Mouse (Mus musculus) heart, postnatal 36 days (tissue): ENCODE data around the gene Dock9. TPM values are rescaled to one million over a fixed set of nuclear protein-coding genes. Genes with fewer than 3 reads are reported as not detected.

Source experiments
- DNase-seq, 2 experiments: peaks; one replicate each; pipeline ENCODE4 v3.0.0; 2021 to 2022
- intact Hi-C: fragments of 180-260 bp; cut with DNase I; formaldehyde crosslinking; loops from one replicate; pipeline ENCODE4 v1.15.1; 2025
- total RNA-seq, 2 experiments: library from RNA; stranded (reverse); gene quantifications; 2 replicates each; pipeline ENCODE4 v1.2.3; 2021

Dock9 gene
- total RNA-seq, 2 experiments from 2014 or later = 28.6 to 36.5 TPM

DNA sequence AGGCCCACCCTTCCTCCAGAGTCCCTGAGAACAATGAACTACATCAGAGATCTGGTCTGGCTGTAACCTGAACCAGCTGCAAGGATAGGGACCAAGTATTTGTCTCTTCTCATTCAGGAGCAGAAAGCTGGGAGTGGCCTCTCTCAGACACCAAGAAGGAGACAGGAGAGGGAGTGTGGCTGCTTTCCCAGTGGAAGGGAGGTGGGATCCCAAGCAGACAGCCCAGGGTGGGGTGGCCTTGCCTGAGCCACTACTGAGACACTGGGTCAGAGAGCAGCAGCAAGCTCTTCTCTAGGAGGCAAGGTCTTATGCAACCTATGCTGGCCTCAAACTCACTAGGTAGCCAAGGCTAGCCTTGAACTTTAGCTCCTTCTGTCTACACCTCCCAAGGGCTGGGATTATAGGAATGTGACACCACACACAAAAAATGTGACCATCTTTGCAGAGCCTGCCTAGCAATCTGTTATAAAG, 121.5 kb downstream of the Dock9 start:
- DNase-seq = no peak
- intact Hi-C loops = no loop called here

DNA sequence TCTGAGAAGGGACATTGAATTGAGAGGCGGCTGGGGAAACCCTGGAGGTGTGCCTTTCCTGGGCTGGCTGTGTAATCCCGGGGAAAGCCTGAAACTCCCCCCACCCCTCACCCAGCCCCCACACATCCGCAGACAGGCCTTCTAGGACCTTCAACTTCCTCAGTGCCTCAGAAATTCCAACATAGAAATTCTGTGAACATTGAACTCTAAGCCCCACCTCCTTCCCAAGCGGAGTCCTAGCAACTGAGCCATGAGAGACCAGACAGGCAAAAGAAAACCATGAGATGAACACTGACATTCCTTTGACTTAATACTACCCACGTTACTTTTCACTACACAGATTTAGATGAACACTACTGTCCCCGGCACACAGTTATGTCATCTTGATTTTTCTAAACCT, 122.1 kb downstream of the Dock9 start:
- no peak for DNase-seq
- intact Hi-C loops = loop anchor here (2.0 kb wide), 1 partner anchor 27 kb away; no protein-coding TSS in a partner anchor

DNA sequence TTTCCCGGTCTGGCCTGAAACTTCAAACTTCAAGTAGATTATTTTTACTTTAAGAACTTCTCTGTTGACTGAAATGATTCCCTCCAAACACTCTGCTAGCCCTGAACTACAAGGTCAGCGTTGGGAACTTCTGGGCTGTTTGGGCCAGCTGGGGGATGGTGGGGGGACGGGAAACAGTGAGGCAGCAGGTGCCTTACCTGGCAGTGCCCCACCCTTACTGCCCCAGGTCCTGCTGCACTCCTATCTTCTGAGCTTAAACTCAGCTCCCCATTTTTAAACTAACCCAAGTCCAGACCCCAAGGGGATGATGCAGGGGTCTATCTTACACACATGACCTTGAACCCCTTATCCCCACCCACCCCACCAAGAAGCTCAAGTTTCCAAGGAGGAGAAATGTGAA, 122.5 kb downstream of the Dock9 start:
- DNase-seq = no peak
- intact Hi-C loops = loop anchor here (2.0 kb wide), 1 partner anchor 26 kb away; no protein-coding TSS in a partner anchor

DNA sequence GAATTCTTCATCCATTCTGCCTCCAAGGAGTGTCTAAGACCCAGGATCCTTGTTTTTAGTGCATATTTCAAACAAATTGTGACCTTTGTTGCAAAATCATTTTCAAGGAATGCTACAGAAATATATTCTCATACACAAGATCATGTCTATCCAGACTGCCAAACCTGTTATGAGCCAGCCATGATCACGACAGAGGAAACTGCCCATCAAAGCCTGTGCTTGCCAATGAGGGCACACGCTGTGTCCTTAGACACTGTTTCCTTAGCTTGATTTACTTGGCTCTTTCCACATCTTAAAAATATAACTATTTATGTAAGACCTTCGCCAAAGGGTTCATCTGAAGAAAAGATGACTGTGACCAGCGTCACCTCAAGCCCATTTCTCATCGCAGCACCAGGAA, 127.6 kb downstream of the Dock9 start:
- no peak for DNase-seq
- intact Hi-C loops = no loop called here

DNA sequence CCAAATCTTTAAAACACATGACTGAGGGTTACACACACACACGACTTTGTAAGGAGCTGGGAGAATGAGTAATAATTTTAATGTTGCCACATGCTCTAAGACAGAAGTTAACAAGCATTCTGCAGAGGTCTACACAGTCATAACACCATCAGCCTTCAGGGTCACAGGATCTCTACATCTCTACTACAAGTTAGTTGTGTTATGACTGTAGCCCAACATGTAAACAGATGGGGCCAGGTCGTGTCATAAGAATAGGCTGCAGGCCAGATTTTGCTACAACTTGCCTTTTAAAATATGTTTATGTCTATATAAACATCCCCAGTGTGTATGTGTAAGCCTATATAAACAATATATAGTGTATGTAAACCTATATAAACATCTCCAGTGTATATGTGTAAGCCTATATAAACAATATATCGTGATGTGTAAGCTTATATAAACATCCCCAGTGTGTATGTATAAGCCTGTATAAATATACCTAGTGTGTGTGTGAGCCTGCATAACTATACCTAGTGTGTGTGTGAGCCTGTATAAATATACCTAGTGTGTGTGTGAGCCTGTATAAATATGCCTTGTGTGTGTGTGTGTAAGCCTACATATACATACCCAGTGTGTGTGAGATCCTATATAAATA, 130.9 kb downstream of the Dock9 start:
- no peak for DNase-seq
- intact Hi-C loops = no loop called here

DNA sequence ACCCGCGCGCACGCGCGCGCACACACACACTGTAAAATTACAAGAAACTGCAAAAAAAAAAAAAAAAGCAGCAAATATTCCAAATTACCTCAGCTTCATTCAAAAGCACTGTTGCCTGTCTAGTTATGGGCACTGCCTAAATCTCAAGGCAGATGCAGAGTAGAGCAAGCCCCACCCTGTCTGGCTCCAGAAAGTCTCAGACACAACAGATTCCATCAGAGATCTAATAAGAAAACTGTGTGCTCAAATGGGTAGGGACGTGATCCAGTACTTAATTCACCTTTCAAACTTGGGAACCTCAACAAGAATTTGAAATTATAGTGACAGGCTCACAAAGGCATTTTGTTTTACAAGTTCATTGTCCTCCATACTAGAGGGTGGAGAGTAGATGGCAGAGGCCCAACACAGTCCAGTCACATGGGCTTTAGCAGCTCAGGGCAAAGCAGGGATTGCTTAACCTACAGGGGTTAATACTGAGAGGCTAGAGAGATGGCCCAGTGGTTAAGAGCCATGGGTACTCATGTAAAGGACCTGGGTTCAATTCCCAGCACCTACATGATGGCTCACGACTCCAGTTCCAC, 131.9 kb downstream of the Dock9 start:
- DNase-seq = no peak
- intact Hi-C loops = no loop called here

DNA sequence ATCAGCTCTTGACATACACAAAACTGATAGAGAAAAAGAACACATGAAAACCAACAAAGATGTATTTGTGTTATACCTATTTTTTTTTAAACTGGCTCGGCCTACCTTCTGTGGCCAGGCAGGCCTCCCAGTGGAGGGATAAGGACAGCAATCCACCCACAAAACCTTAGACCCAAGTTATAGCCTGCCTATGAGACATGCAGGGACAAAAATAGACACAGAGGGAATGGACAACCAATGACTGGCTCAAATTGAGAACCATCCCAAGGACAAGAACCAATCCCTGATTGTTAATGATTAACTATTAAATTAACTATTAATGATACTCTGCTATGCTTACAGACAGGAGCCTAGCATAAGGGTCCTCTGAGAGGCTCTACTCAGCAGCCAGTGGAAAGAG, 133.7 kb downstream of the Dock9 start:
- no peak for DNase-seq
- intact Hi-C loops = loop anchor here (5.0 kb wide), 1 partner anchor 33 kb away; no protein-coding TSS in a partner anchor

DNA sequence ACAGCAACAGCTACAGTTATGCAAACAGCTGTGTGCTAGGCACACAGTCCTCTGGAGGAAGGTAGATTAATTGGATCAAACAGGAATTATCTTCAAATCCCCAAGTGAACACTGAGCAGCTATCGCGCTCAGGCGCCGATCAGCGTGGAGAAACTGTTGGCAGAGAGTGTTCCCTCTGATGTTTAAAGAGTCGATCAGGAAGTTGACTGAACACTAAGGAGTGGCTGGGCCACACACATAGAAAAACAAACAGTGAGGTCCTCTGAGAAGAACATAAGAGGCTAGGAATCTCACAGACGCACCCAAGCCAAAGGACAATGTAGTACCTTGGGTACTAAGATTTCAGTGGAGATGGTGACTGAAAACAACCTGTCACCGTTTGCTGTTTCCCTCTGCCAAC, 136.7 kb downstream of the Dock9 start:
- DNase-seq = no peak
- intact Hi-C loops = loop anchor here (5.0 kb wide), 1 partner anchor 36 kb away; no protein-coding TSS in a partner anchor

DNA sequence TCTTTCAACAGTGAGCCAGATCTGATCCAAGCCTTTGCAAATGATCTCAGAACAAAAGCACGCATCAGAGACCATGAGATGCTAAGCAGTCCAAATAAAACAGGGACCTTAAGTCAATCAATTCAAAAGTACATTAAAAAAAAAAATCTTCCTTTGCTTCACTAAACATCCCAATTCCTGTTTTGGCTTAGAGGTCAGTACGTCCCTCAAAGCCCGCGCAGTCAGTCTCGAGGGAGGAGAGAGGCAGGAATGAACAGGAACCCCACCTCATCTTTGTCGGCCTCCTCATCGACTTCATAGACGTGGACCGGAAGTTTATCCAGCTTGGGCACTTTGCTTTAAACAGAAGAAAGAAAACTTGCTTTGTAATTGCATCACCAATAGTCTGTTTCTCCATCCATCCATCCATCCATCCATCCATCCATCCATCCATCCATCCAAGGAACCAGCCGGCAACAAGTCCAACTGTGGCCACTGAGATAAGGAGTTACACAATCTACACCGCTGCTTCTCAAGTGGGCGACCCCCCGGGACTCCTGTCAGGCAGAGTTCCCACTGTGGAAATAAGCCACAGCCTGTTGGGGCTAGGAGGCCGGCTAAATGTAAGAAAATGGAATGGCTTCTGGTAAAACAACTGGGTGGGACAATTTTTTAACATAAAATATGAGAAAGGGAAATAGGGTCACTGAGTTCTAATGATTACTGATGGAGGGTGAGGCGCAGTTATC, 137.3 kb downstream of the Dock9 start:
- DNase-seq = peak in 1 of 2 experiments; percentile 33
- intact Hi-C loops = loop anchor here (5.0 kb wide), 1 partner anchor 37 kb away; no protein-coding TSS in a partner anchor

DNA sequence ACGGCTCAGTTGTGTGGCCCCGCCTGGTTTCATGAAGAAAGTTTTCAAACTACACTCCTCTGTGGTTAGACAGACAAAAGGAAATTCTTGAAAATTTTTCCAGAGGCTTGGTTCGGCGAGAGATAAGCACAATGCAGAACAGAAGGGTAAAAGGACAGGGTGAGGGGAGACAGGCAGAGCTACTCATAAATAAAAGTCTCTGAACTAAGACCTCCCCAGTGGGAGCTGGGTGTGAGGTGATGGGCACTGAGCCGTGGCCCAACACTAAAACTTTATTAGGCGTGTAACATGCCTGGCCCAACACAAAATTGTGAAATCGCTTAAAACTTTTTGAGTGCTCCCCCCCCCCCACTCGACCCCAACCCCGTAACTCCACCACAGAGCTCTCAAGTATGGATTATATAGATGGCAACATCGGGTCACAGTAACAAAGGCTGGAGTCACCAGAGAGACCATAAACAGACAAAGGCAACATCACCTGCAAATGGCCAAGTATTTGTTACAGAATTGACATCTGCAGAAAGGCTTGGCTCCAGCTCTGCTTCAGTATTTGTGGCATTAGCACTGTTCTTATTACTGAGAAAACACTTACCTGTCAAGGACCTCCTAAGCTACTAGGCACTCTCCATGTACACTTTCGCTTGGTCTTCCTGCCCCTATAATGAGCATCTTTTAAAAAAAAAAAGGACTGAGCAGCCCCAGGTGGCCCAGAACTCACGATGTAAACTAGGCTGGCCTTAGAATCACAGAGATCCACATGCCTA, 138.4 kb downstream of the Dock9 start:
- intact Hi-C loops = no loop called here

DNA sequence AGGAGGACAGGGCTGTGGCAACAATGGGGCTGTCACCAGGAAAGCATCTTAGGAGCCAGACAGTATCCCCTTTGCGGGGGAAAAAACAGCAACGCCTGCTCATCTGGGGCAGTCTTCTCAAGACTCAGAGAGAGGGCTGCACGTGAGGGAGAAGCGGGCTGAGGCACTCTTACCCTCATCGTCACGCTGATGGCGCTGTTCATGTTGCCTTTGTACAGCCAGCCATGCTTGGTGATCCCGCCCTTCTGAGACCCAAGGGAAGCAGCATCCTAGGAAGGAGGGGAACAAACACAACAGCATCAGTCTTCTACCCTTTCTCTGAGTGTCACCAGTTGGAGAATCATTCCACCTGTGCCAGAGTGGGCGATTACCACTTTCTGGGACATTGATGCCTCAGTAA, 139.1 kb downstream of the Dock9 start:
- DNase-seq = no peak
- intact Hi-C loops = no loop called here

More for the DNA sequence above, 138.4 kb downstream of the Dock9 start:
- DNase-seq = no peak

DNA sequence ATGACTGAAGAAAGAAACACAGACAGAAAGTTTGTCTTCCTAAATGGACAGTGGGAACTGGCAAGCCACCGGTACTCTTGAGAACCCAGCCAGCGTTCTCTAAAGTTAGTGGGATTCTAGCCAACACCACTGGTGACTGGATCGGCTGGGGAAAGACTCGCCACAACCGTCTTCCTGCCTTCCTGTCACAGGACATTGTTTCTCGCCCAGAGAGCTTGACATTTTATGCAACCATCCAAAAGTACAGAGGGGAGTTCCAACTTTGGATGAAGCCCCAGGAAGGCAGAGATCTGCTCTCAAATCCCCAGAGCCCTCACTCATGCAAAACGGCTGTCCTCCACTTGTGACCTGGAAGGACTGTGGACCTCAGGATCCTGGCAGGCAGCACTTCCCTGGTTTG, 140.0 kb downstream of the Dock9 start:
- intact Hi-C loops = no loop called here
- DNase-seq = no peak

DNA sequence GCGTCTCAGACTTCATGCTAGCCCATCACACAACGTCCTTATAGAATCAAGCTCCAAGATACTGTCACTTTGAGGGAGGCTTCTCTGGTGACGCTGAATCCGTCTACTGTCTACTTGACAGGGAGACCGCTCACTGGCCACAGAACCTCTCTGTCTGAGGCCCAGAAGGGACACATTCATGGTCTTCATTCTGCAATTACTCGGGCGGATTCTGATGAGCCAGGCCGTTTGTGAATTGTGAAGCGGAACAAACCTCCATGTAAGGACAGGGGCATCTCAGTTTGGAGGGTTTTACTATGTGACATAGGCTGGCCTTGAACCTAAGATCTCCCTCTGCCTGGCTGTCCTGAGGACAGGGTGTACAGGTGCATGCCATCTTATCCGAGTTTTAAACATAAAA, 140.7 kb downstream of the Dock9 start:
- DNase-seq = no peak
- intact Hi-C loops = no loop called here

DNA sequence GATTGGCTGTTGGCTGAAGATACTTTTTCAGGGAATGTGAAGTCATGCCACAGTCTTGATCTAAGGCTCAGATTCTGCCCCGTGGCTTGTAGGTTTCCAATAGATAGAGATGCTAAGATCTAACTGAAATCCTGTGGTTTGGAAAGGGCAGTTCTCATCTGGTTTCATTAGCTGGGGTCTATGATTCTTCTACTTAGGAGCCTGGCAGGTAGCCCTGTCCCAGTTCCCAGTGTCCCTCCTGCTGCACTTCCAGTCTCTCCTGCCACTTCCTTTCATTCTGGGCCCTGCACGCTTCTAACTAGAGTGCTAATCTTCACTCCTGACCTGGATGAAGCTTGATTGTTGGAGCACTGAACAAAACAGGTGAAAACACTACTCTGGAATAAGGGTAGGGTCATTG, 142.7 kb downstream of the Dock9 start:
- intact Hi-C loops = no loop called here

DNA sequence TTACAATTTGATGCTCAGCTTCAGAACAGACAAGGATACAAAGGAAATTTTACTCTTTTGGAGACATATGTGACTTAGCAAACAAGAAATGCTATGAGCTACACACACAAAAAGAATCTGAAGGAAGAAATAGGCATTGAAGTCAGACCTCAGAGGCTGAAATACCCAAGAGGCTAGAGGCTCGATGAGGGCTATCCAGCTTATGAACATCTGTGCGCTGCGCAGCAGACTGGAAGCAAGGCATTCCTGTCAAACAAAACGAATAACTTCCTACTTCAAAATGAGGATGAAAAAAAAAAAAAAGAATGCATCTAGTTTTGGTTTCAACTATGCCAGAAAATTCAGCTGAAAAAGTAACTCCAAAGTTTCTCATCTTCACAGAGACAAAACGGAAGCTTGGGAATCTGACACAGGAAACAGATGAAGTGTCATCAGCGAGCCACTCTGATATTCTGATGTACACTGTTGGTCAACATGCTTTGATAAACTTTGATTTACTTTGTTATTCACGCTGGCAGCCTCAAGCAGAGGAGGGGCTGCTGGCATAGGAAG, 143.1 kb downstream of the Dock9 start:
- intact Hi-C loops = no loop called here
- DNase-seq = no peak

More for the DNA sequence above, 142.7 kb downstream of the Dock9 start:
- no peak for DNase-seq

DNA sequence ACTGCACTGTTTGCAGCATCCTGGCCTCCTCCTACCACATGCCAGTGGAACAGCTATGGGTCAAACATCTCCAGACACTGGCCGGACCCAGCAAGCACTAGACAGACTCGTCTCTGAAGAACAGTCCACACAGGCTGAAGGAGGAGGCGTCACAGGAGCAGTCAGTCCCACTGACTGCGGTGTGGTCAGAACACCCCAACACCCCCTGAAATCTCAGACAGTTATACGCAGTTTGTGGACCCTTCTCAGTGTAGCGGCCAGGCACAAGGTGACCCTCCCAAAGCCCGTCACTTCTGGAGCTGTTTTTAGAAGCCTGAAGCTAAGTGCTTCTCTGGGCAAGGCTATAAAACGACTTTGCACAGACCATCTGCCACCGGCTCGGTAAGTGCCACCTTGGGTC, 143.9 kb downstream of the Dock9 start:
- intact Hi-C loops = no loop called here
- no peak for DNase-seq

DNA sequence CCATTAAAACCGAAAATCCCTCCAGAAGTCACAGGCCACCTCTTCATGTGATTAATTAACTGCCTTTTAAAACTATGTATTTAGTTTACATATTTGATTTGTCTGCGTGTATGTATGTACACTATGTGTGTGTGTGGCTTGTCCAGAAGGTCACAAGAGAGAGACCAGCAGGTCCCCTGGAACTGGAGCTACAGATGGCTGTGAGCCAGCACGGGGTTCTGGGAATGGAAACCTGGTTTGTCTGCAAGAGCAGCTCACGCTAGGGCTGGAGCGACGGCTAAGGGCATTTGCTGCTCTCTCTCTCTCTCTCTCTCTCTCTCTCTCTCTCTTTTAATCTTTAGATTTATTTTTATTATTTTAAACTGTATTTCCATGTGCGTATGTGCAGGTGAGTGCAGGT, 144.4 kb downstream of the Dock9 start:
- DNase-seq = no peak
- intact Hi-C loops = no loop called here

DNA sequence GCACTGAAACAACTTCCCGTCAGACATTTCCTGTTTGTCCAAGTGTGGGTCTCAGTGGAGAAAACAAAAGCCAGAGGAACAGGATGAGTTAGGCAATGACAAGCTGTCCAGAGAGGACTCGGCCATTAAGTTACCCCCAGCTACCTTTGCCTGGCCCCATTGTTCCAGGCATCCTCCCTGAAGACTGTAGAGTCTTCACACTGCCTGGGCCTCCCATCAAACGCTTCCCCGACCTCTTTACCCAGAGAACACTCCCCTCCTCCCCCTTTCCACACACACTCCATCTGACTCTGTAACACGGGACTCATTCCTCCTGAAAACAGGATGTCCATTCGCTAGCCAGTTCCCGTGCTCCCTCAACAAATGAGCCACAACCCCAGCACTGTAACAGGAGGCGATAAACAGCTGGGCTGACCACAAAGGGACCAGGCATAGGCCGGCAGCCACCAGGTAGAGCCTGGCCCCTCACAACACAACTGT, 149.0 kb downstream of the Dock9 start:
- DNase-seq = peak; percentile 38 to 54
- intact Hi-C loops = loop anchor here (2.0 to 5.0 kb wide), 2 partner anchors 26 to 104 kb away; no protein-coding TSS in a partner anchor

DNA sequence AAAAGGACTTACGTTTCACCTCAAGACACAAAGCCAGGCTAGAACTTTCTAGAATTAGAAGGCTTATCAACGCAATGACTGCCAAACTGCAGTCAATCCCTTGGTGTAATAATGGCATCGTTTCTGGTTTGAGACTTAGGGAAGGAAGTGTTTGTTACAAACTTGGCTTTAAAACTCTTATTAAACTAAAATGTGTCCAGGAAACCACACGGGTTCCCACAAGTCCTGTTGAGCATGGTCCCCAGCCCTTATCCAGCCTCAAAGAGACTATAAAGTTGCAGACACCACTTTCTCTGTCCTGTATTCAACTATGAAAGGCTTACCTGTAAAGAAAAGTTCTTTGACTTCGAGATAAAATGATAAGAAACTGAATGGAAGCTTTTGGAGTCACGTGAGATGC, 149.9 kb downstream of the Dock9 start:
- no peak for DNase-seq
- intact Hi-C loops = loop anchor here (2.0 to 5.0 kb wide), 3 partner anchors 27 to 105 kb away; no protein-coding TSS in a partner anchor

DNA sequence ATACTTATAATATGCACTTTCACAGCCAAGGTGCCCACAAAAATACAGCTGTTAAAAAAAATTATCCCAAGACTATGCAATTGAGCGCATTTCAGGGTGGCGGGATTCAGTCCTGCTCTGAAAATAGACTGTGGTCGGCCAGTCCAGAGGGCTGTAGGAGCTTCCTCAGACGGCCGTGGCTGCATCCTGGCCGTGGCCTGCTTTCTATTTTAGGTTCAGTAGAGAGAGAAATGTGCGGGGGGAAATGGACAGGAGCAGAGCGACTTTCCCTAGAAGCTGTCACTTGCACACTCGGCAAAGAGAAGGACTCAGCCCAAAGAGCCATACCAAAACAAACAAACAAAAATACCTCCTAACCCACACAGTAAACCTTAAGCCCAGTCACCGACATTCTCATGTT, 151.0 kb downstream of the Dock9 start:
- DNase-seq = peak; percentile 40 to 42
- intact Hi-C loops = loop anchor here (2.0 to 5.0 kb wide), 2 partner anchors 50 to 106 kb away; no protein-coding TSS in a partner anchor
